ENCODE assay signal across 11 mouse cellular contexts in genomic region chr15:79822265-79823199, GRCm38 (mm10). TPM values are rescaled to one million over a fixed set of nuclear protein-coding genes. Genes with fewer than 3 reads are reported as not detected.
DNase-seq lines count a peak whose midpoint lies in the region; ATAC-seq and TF ChIP-seq lines count a peak whose summit lies in the region.
"Had no signal": no experiment of that assay in that cellular context is flagged by ENCODE, and none has a peak within 500 bp of the region (broad histone marks: within the 10 kb centered on the region; RNA-seq: fewer than 3 reads in every experiment).

No protein-coding gene starts in this region.

- no peak for DNase-seq in heart, postnatal 0 days (ENCODE audit: low spot score)
- DNase-seq in heart, adult 11 months = no peak
- DNase-seq in neural tube, embryonic 10.5 days (ENCODE audit: extremely low spot score, low spot score) = no peak
- DNase-seq in kidney, adult 8-10 months = no peak
- no peak for DNase-seq in layer of hippocampus, postnatal 25 days (ENCODE audit: extremely low spot score in 1 of 2, low spot score in 1 of 2)
- DNase-seq: kidney, adult 11 months had no signal

- peaks cover 9% of the 10 kb centered on the region; the same call in 1 of the 2 replicates for H3K4me1 ChIP-seq in heart, postnatal 0 days (ENCODE audit: control insufficient read depth, insufficient read depth)
- peaks cover 44% of the 10 kb centered on the region for H3K4me1 ChIP-seq in neural tube, embryonic 15.5 days
- peaks cover 30% of the 10 kb centered on the region for H3K4me1 ChIP-seq in stomach, embryonic 15.5 days

- no peak overlapping the region for H3K4me2 ChIP-seq in heart, postnatal 0 days (ENCODE audit: low read depth, low read length)
- H3K4me2 ChIP-seq in neural tube, embryonic 15.5 days = no peak overlapping the region
- no peak overlapping the region for H3K4me2 ChIP-seq in stomach, embryonic 15.5 days
- H3K4me2 ChIP-seq: embryonic facial prominence, embryonic 15.5 days had no signal

- H3K27ac ChIP-seq in heart, postnatal 0 days (ENCODE audit: low read depth) = no peak overlapping the region
- no peak overlapping the region for H3K27ac ChIP-seq in neural tube, embryonic 15.5 days (replicated peaks)
- H3K27ac ChIP-seq in stomach, embryonic 15.5 days = no peak overlapping the region
- H3K27ac ChIP-seq: embryonic facial prominence, embryonic 15.5 days had no signal

- no peak for TF ChIP-seq CTCF in heart, postnatal 0 days (IDR thresholded peaks at IDR 0.05; ENCODE audit: low read depth)

- H3K36me3 ChIP-seq in heart, postnatal 0 days (replicated peaks; ENCODE audit: control insufficient read depth, insufficient read depth, low read length) = peaks cover 26% of the 10 kb centered on the region
- peaks cover 18% of the 10 kb centered on the region for H3K36me3 ChIP-seq in neural tube, embryonic 15.5 days
- peaks cover 16% of the 10 kb centered on the region for H3K36me3 ChIP-seq in stomach, embryonic 15.5 days

- ATAC-seq in heart, postnatal 0 days (ENCODE audit: insufficient read depth, low read depth) = no peak
- 0 out of 2 replicates have a peak, but pooled peaks have one; percentile 6 for ATAC-seq in neural tube, embryonic 15.5 days (ENCODE audit: low FRiP score)
- peak; percentile 43; the same call in 1 of the 2 replicates for ATAC-seq in common myeloid progenitor, adult 5-6 weeks (replicated peaks; ENCODE audit: low read depth, poor library complexity, severe bottlenecking)
- peak; percentile 23; the same call in 1 of the 2 replicates for ATAC-seq in stomach, embryonic 15.5 days (ENCODE audit: insufficient read depth, low FRiP score, low read depth)

- H3K4me3 ChIP-seq in heart, postnatal 0 days (ENCODE audit: low read depth, low read length) = no peak overlapping the region
- no peak overlapping the region for H3K4me3 ChIP-seq in neural tube, embryonic 15.5 days (replicated peaks)
- H3K4me3 ChIP-seq in stomach, embryonic 15.5 days (replicated peaks) = no peak overlapping the region
- H3K4me3 ChIP-seq: embryonic facial prominence, embryonic 15.5 days had no signal

- 0 out of 2 replicates have a peak overlapping the region, but pooled peaks have one; percentile 10 for H3K9ac ChIP-seq in heart, postnatal 0 days (replicated peaks; ENCODE audit: low read depth, low read length)
- H3K9ac ChIP-seq in neural tube, embryonic 15.5 days (replicated peaks) = no peak overlapping the region
- no peak overlapping the region for H3K9ac ChIP-seq in stomach, embryonic 15.5 days
- H3K9ac ChIP-seq: embryonic facial prominence, embryonic 15.5 days had no signal

- H3K27me3 ChIP-seq in heart, postnatal 0 days (ENCODE audit: control insufficient read depth, insufficient read depth, low read length) = no peaks in the 10 kb centered on the region
- H3K27me3 ChIP-seq in neural tube, embryonic 15.5 days (replicated peaks) = no peaks in the 10 kb centered on the region
- H3K27me3 ChIP-seq in stomach, embryonic 15.5 days (replicated peaks) = no peaks in the 10 kb centered on the region
- H3K27me3 ChIP-seq: embryonic facial prominence, embryonic 15.5 days had no signal

- TF ChIP-seq EP300 in heart, postnatal 0 days (IDR thresholded peaks at IDR 0.05; ENCODE audit: low read depth) = no peak

- 51% methylated on average over 13 of the region's 13 CpGs for WGBS in heart, postnatal 0 days
- 82% methylated on average over 13 of the region's 13 CpGs for WGBS in neural tube, embryonic 15.5 days
- WGBS in stomach, embryonic 15.5 days = 64% methylated on average over 13 of the region's 13 CpGs

- H3K9me3 ChIP-seq in heart, postnatal 0 days (replicated peaks; ENCODE audit: control insufficient read depth, low read length) = 0 out of 2 replicates have a peak, but pooled peaks cover 4% of the 10 kb centered on the region
- no peaks in the 10 kb centered on the region for H3K9me3 ChIP-seq in neural tube, embryonic 15.5 days (replicated peaks)
- no peaks in the 10 kb centered on the region for H3K9me3 ChIP-seq in stomach, embryonic 15.5 days
- H3K9me3 ChIP-seq: embryonic facial prominence, embryonic 15.5 days had no signal

RNA-seq across cellular contexts. Expression of gene Npcd, which starts 11.5 kb away (rescaled TPM):
- 1.9 and 8.7 TPM in 2 replicates for total RNA-seq in heart, postnatal 0 days (2014; rRNA removed; ENCODE audit: low replicate concordance)
- not detected in 2 replicates for polyA plus RNA-seq in heart, postnatal 0 days (2015; fragmentation: Nextera tagmentation; extraction: Ambion mirVana)
- 0.42 and 0.72 TPM in 2 replicates for polyA plus RNA-seq in neural tube, embryonic 15.5 days (2015; fragmentation: Nextera tagmentation; extraction: Ambion mirVana)
- not detected in 2 replicates for total RNA-seq in common myeloid progenitor, adult 5-6 weeks (2017)
- not detected in 2 replicates for polyA plus RNA-seq in stomach, embryonic 15.5 days (2015; fragmentation: Nextera tagmentation; extraction: Ambion mirVana)
- total RNA-seq in layer of hippocampus, postnatal 25 days (2021) = 10 to 100 TPM; 16.8 to 30.2 TPM
- polyA plus RNA-seq: limb, embryonic 11.5 days had no signal

RNA-seq across cellular contexts. Expression of gene Cbx6, which starts 12.0 kb away (rescaled TPM):
- 47.3 and 51.8 TPM in 2 replicates for total RNA-seq in heart, postnatal 0 days (2014; rRNA removed; ENCODE audit: low replicate concordance)
- polyA plus RNA-seq in heart, postnatal 0 days (2015; fragmentation: Nextera tagmentation; extraction: Ambion mirVana) = 24.9 and 25.6 TPM in 2 replicates
- polyA plus RNA-seq in neural tube, embryonic 15.5 days (2015; fragmentation: Nextera tagmentation; extraction: Ambion mirVana) = 53.1 and 64.3 TPM in 2 replicates
- 11.0 and 19.6 TPM in 2 replicates for total RNA-seq in common myeloid progenitor, adult 5-6 weeks (2017)
- polyA plus RNA-seq in stomach, embryonic 15.5 days (2015; fragmentation: Nextera tagmentation; extraction: Ambion mirVana) = 62.6 and 68.0 TPM in 2 replicates
- total RNA-seq in layer of hippocampus, postnatal 25 days (2021) = 100 to 1,000 TPM; 397 to 421 TPM

RNA-seq across cellular contexts. Expression of gene Nptxr, which starts 18.0 kb away (rescaled TPM):
- total RNA-seq in heart, postnatal 0 days (2014; rRNA removed; ENCODE audit: low replicate concordance) = 10.8 and 13.7 TPM in 2 replicates
- polyA plus RNA-seq in heart, postnatal 0 days (2015; fragmentation: Nextera tagmentation; extraction: Ambion mirVana) = 0.84 and 1.00 TPM in 2 replicates
- polyA plus RNA-seq in neural tube, embryonic 15.5 days (2015; fragmentation: Nextera tagmentation; extraction: Ambion mirVana) = 39.9 and 49.0 TPM in 2 replicates
- total RNA-seq in common myeloid progenitor, adult 5-6 weeks (2017) = 0.05 and 0.55 TPM in 2 replicates
- polyA plus RNA-seq in stomach, embryonic 15.5 days (2015; fragmentation: Nextera tagmentation; extraction: Ambion mirVana) = 4.5 and 4.8 TPM in 2 replicates
- 100 to 1,000 TPM; 773 to 802 TPM for total RNA-seq in layer of hippocampus, postnatal 25 days (2021)

RNA-seq across cellular contexts. Expression of gene Dnal4, which starts 44.9 kb away (rescaled TPM):
- total RNA-seq in heart, postnatal 0 days (2014; rRNA removed; ENCODE audit: low replicate concordance) = 25.9 and 35.5 TPM in 2 replicates
- 35.5 and 38.9 TPM in 2 replicates for polyA plus RNA-seq in heart, postnatal 0 days (2015; fragmentation: Nextera tagmentation; extraction: Ambion mirVana)
- polyA plus RNA-seq in neural tube, embryonic 15.5 days (2015; fragmentation: Nextera tagmentation; extraction: Ambion mirVana) = 58.4 and 63.7 TPM in 2 replicates
- 16.0 and 18.0 TPM in 2 replicates for total RNA-seq in common myeloid progenitor, adult 5-6 weeks (2017)
- polyA plus RNA-seq in stomach, embryonic 15.5 days (2015; fragmentation: Nextera tagmentation; extraction: Ambion mirVana) = 44.4 and 50.4 TPM in 2 replicates
- 10 to 100 TPM; 53.0 to 59.4 TPM for total RNA-seq in layer of hippocampus, postnatal 25 days (2021)

Comparison
In these comparisons a context has a peak if more than half of its experiments do, and no peak if none do; other contexts are left out.
1. RNA of gene Nptxr, which starts 18.0 kb away (total RNA-seq): 773 to 802 TPM in layer of hippocampus, postnatal 25 days; 10.8 to 13.7 TPM in heart, postnatal 0 days and 0.05 to 0.55 TPM in common myeloid progenitor, adult 5-6 weeks; every median in the first group is over 10 times any median in the second.